Mouse (Mus musculus) adrenal gland, adult (tissue): Measurements from ENCODE around the gene Nucb1.
"Not testable (repeated sequence)": the region's sequence is repeated elsewhere in the genome, so short reads cannot be mapped to it uniquely, and the experiment has no call there.

Experiments
- DNase-seq, 2 experiments: peaks; one replicate each; pipeline ENCODE4 v3.0.0; 2022 to 2023; ENCODE audit warnings: low spot score in 1 of 2; ENCODE audit not compliant: inconsistent age in 2 of 2

The Nucb1 gene

DNA sequence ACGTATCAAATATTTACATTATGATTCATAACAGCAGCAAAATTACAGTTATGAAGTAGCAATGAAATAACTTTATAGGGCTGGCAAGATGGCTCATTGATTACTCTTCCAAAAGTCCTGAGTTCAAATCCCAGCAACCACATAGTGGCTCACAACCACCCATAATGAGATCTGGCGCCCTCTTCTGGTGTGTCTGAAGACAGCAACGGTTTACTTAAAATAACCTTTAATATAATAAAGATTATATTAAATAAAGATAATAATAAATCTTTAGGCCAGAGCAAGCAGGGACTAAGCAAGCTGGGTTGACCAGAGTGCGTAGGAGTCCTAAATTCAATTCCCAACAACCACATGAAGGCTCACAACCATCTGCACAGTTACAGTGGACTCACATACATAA, 47.3 kb downstream of the Nucb1 start:
- not testable (repeated sequence) for DNase-seq

DNA sequence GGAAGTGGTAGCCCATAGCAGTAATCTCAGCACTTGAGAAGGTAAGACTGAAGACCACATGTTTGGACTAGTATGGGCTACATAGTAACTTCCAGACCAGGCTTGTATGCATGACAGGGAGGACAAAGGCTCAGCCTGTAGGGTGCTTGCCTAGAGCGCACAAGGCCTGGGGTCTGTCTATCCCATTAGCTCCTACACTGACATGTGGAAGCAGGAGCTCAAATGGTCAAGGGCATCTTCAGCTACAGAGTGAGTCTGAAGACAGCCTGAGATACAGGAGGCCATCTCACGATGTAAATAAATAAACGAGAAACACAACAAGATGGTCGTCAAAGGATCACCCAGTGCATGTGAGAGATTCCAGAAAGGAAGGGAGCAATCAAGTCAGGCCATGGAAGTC, 47.9 kb downstream of the Nucb1 start:
- DNase-seq: no peak

DNA sequence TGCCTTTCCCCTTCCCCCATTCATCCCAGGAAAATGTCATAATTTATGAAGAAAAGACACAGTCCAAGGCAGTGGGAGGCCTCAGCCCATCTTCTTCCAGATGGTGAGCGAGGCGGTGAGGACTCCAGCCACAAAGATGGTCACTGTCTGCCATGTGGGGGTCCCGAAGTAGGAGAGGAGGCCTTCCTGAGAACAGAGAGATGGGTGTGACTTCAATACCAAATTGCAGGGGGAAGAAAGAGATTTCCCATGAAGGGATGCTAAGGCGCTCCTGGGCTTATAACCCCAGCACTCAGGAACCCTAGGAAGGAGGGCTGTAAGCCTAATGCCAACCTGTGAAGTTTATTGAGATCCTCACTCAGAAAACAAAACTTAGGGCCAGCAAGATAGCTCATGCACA, 48.4 kb downstream of the Nucb1 start:
- DNase-seq: no peak

DNA sequence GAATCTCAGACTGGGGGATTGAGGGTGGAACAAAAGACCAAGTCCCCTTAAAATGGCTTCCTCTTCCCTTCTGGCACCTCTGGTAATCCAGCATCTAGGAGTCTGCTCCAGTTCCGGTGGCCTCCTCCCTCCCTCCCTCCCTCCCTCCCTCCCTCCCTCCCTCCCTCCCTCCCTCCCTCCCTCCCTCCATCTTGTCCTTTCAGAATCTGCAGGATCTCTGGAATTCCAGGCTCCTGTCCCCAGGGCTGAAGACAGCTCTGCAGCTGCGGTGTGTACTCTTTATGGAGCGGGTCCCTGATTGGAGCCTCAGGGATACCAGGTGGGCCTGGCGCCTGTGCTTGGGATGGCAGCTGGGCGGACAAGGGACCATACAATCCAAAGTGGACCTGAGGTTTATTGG, 48.9 kb downstream of the Nucb1 start:
- peak; percentile 45 to 71 for DNase-seq

DNA sequence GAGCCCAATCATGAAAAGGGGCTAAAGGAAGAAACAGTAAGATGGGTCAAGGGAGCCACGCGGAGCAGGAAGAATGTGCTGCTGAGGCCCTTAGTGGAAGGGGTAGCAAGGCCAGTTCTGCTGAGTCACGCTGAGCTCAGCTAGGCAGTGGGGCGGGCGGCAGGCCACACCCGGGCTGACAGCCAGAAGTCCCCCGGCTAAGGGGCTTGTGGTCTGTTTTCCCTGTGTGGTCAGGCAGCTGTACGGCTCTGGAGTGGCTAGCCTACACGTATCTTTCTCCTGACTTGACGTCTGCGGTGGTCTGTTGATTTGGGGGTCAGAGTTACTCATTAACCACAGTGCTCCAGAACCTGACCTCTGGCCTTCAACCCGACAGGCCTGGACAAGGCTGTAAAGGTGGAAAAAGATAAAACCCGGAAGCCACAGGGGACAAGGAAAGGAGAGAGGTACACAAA, 49.3 kb downstream of the Nucb1 start:
- DNase-seq: peak; percentile 89 to 95

DNA sequence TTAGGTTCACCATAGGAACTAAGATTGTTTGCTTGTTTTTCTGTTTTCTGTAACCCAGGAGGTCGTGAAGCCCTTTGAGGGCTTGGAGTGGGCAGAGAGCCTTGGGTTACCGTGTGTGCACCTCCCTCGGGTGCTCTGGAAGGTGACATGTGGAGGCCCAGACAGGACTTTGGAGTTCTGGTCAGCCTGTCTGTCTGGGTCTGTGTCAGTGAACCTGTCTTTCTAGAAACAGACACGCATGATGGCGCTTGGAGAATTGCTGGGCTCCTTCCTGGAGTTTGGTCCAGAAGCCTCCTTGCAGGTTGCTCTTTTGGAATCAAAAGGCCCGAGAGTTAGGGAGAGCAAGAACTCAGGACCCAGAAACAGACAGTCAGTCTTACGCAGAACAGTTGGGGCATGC, 49.8 kb downstream of the Nucb1 start:
- no peak for DNase-seq

DNA sequence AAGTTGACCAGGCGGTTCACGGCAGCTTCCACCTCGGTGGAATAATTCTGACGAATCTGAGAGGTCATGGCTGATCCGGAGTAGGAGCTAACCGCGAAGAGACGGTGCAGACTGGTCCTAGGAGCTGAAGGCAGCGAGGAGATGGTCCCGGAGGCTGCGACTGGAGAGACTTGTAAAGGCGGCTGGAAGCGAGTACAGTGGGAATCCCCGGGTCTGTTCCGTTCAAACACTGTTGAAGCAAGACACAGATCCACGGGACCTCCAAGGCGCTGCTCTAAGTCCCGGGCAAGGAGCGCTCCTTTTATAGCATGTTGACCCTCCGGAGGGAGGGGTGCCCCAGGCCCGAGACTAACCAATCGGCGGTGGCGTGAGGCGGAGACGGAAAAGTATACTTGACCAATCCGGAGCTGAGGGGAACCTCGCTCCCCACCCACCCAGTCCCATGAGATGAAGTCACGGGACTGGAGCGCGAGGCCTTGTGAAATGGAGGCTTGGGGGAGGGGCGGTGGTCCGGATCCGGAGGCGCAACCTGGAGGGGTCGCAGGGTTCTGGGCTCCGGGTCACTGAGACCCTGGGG, 50.6 kb downstream of the Nucb1 start, which contains the start of gene Ftl1:
TSS of gene Ftl1 (minus strand) at position 321 of the 577 bp plus-strand sequence.
- peak; percentile 98 to 99 for DNase-seq

DNA sequence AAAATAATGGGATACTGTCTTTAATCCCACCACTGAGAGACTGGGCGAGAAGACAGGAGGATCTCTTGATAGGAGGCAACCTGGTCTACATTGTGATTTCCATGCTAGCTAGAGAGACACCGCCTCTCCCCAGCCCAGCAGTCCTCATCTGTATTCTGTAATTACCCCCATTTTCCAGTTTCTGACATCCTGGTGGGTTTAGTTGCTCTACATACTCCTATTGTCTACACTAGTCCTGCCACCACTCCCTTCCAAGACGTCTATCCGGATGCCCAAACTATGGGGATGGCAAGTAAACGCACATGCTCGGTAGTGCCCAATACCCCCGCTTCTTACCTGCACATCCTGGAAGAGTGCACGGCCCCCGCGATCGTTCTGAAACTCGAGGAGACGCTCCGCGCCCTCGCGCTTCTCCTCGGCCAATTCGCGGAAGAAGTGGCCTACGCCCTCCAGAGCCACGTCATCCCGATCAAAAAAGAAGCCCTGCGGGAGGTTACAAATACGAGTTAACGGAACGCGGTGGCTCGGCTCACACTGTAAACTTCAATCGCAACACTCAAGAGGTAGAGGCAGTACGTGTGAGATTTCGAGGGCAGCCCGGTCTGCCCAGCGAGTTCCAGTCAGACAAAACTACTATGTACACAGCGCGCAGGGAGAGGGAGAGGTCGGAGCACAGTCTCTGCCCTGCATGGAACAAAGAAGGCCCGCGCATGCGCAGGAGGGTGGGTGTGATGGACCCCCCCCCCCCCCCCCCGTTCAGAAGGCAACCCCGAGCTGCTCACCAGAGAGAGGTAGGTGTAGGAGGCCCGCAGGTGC, 51.2 kb downstream of the Nucb1 start:
- peak; percentile 77 to 90 for DNase-seq

DNA sequence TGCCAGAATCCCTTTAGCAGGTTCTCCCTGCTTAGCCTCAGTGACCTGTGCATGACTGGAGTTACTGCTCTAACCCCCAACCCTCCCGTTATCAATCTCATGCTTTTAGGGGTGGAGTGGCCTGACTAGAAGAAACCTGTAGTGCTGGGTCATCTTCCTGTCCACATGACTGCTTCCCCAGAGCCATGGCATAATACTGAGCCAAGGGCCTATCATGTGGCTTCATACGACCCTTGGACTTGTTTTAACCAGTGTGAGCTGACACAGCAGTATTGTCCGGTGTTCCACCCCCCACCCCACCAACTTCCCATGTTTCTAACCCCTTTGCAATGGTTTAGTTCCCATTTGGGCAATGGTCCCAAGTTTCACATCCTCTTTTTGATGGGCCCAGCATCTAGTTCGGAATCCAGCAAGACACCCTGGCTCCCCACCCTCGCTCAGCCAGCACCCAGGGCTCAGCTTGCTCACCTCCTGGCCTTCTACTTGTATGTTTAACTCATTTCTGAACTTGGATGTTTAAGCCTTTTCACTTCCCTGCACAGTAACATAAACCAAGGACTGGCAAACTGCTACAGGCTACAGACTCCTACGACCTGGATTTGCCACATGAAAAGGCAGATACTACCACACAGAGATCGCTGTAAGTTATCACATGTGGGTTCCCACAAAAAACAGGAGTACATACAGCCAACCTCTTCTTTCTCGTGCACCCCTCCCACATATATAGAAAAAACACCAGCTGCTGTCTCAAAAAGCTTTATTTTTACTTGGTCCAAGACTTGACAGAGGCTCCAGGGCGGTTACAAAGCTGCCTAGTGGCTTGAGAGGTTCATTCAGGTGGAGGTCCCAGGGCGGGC, 52.8 kb downstream of the Nucb1 start:
- DNase-seq: peak in 1 of 2 experiments; percentile 74

DNA sequence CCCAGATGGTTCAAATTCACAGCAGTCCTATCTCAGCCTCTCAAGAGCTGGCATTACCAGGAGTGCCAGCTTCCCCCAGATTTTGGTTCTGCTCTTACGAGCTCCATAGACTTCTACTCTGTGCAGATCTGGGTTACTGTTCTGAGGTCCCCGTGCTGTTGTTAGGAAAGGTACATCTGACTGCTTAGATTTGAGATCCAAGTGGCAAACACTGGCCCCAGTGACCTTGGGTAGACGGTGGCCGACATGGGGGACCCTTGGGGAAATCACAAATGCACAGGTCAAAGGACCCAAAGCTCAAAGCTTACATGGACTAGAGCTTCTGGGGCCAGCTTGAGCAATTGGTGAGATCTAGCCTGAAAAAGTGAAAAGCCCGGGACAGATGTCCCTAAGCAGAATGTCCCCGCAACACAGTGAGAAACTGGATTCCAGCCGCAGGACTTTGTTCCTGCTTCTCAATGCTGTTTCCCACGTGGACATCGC, 53.4 kb downstream of the Nucb1 start:
- peak; percentile 42 to 69 for DNase-seq

DNA sequence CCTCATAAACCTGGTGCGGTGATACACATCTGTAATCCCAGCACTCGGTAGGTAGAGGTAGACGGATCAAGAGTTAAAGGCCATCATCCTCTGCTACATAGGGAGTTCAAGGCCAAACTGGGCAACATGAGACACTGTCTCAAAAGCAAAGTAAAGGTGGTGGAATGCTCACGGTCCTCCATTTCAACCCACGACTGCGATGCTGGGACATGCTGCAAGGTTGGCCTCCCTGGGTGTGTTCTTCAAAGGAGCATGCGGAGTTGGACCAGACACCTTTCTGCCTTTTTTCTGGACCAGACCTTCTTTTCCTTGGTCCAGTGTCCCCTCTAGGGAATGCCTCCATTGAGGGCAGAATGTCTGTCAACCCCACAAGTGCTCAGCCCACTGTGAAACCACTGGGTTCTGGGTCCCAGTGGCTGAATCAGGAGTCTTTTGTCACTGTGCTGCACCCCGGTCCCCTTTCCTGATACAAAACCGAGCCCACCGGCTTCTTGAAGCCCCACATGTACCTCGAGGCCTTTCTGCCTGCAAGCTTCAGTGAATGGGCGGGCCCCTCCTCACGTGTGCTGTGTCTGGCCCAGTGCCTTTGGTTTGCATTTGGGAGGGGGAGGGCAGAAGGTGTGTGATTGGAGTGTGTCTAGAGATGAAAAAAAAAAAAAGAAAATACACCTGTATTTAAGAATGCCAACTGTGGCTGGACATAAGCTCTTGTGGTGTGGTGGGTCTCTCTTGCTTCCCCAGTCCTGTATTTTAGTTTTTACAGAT, 54.1 kb downstream of the Nucb1 start:
- peak in 1 of 2 experiments; percentile 44 for DNase-seq

DNA sequence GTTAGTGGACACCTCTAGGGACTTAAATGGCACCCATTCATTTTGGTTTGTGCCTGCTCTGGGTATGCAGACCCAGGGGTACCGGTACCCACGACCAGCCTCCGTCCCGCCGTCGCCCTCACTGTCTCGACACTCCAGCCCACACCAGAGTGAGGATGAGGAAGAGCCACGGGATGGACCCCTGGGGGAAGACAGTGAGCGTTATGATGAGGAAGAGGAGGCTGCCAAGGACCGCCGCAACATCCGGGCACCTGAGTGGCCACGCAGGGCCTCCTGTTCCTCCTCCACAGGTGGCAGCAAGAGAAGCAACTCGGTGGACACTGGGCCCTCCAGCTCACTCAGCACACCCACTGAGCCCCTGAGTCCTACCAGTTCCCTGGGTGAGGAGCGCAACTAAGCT, 55.2 kb downstream of the Nucb1 start:
- DNase-seq: no peak

DNA sequence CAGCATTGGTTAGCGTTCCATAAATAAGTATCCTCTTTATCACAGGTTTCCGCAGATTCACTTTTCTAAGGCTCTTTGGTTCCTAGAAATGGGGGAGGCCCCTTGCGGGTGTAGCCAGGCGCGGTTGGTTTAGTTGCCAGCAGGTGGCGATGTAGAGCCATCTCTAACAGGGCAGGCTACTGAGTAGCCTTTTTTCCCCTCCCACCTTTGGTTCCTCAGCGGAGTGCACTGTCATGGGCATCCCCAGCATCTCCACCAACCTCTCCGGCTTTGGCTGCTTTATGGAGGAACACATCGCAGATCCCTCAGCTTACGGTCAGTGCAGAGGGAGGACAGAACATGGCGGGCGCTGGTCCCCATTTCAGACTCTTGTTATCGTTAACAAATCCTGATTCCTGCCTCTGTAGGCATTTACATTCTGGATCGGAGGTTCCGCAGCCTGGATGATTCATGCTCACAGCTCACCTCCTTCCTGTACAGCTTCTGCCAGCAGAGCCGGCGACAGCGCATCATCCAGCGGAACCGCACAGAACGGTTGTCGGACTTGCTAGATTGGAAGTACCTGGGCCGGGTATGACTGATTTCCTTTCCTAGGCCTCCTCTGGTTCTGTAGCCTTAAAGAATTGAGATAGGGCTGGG, 58.7 kb downstream of the Nucb1 start:
- peak; percentile 81 to 94 for DNase-seq

DNA sequence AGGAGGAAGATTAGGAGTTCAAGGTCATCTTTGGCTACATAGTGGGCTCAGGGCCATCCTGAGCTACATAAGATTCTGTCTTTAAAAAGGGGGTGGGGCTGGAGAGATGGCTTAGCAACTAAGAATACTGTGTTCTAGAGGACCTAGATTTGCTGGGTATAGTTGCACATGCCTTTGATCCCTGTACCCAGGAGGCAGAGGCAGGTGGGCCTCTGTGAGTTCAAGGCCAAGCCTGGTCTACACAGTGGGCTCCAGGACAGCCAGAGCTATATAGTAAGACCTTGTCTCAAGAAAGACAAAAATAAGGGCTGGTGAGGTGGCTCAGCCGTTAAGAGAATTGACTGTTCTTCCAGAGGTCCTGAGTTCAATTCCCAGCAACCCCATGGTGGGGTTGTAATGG, 60.2 kb downstream of the Nucb1 start:
- no peak for DNase-seq

DNA sequence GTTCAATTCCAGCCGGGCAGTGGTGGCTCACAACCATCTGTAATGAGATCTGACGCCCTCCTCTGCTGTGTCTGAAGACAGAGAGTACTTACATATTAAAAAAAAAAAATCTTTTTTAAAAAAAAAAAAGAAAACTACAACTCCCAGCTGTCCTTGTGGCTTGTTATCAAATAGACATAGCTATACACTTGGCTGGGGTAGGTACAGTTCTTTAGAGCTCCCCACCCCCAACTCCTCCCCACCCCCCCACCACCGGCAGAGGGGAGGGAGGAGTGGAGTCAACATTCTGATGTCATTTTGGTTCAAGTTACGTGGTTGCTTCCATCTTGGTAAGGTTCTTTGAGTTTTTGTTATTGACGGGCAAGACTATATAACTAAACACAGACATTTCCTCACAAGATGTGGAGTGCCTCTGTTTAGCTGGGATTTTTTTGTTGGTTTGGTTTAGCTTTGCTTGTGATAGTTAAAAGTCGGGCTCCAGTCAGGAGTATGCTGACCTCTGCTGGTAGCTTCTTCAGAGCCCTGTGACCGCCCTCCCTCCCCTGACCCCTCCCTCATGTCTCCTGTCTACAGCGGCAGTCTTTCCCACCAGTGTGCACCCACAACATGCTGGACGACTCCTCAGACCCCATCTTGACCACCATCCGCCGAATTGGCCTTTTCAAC, 62.7 kb downstream of the Nucb1 start:
- DNase-seq: peak; percentile 35 to 76

DNA sequence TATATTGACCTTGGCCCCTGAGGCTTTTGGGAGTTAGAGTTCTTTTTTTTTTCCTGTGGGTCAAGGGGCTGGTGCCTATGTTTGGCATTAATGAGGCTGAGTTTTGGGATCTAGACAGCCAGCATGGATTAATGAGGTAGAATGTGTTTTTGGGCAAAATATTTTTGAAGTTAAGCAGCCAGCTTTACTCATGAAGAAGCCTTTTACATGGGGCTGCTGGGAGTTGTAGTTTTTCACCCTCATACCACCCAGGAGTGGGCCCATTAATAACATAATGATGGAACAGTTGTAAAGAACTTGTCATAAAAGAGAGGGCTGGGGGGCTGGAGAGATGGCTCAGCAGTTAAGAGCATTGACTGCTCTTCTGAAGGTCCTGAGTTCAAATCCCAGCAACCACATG, 63.6 kb downstream of the Nucb1 start:
- DNase-seq: no peak

DNA sequence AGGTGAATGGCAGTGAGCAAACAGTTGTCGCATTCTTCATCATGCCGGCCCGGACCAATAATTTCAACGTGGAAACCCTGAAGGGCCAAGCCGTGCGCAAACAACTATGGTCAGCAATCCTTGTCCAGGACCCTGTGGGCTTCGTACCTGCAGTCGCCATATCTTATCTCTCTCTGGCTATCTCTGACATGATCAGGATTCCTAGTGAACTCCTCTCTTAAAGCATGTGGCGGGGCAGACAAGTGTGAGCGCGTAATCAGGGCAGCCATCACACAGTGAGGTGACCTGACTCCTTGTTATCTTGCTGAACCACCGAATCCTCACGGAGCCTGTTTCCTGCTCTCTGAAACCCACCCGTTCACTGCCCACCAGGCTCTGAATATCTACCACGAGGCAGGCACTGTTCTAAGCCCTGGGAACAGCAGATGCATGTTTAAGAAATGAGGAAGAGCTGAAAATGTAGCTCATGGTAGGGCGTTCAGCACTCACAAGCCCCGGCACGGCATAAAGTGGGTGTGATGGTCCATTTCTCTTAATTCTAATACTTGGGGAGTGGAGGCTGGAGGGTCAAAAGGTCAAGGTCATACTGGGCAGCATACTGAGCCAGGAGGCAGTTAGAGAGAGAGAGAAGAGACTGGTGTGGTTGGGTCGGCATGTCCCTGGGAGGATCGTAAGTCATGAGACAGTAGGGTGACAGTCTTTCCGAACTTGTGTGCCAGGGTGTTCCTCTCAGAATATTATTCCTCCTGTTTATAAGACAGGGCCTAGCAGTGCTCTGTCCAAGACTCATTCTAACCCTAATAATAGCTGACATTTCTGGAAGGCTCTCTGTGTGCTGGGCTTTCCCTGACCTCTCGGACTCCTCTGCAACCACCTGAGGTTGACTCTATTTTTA, 66.4 kb downstream of the Nucb1 start:
- peak; percentile 52 to 74 for DNase-seq
